Mouse (Mus musculus): Measurements from ENCODE around the gene Gm10230. TPM values are rescaled to one million over a fixed set of nuclear protein-coding genes. Genes with fewer than 3 reads are reported as not detected.

Gm10230 gene
- total RNA-seq (2023) = not detected

DNA sequence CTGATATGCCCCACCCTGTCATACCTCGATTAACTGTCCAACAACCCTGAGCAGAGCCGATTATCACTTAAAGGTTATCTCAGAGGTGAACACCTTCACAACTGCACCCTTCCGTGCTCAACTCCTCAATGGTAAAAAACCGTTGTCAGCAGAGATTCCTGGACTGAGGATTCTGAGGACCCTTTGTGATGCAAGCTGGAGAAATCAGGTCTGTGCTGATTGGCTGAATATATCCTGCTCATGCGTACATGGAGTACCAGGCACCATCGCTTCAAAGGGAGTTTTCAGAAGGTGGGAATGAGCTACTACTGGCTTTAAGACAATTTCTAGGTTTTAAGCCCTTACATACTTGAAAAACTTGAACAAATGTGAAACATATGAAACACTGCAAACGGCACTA lies at the start of gene Gm10230:
Gene Gm10230, minus strand, starts transcription at position 101 of the 400 bp plus-strand sequence.

